Mouse (Mus musculus): ENCODE data around the gene Ect2l. TPM values are rescaled to one million over a fixed set of nuclear protein-coding genes. Genes with fewer than 3 reads are reported as not detected.

Ect2l gene
- polyA plus RNA-seq, 1 experiment: not detected

DNA sequence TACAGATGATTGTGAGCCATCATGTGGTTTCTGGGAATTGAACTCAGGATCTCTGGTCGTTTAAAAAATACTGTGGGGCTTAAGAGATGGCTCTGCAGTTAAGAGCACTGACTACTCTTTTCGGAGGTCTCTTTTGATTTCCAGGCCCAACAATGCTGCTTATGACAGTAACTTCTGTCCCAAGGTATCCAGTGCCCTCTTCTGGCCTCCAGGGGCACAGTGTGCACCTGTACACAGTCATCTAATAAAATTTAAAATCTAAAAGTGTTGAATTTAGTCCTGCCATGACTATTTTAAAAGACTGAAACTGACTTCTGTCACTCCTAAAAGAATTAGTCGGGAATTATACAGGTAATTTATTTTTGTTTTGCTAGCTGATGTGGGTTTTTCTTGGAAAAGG is 23.2 kb upstream of the Ect2l start:
- H3K4me1 ChIP-seq (ENCODE audit: control insufficient read depth, insufficient read depth, low read length): no peaks in the 10 kb centered on the region; the same call in 1 of the 2 replicates
- WGBS: 35% methylated on average over 3 of the region's 3 CpGs
- H3K36me3 ChIP-seq (ENCODE audit: control insufficient read depth, insufficient read depth, low read length): no peaks in the 10 kb centered on the region
- no peaks in the 10 kb centered on the region for H3K27me3 ChIP-seq (replicated peaks; ENCODE audit: control insufficient read depth, insufficient read depth, low read length)
- no peak for TF ChIP-seq POLR2A (IDR thresholded peaks at IDR 0.05; ENCODE audit: low read depth, low read length)
- 0 out of 2 replicates have a peak, but pooled peaks have one; percentile 30 for TF ChIP-seq CTCF (conservative IDR thresholded peaks at IDR 0.05; ENCODE audit: insufficient read depth, insufficient read length, low read depth, low read length)
- no peak for DNase-seq
- H3K4me3 ChIP-seq (ENCODE audit: insufficient read depth, low read depth, low read length): no peak overlapping the region
- no peak overlapping the region for H3K27ac ChIP-seq (ENCODE audit: insufficient read depth, low read depth, low read length)

DNA sequence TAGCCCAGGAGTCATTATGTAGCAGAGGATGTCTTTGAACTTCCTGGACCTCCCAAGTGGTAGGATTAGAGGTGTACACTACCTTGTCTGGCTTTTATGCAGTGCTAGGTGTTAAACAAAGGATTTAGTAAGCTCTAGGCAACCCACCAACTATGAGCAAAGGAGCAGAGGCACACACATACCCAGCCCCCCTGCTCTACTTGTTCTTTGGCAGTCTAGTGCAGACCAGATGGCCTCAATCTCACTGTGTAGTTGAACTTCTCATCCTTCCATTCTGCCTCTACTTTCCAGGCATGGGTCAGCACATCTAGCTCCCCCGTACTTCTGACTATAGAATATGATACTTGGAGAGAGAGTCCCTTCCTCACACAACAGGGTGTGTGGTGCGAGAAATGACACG is 13.7 kb upstream of the Ect2l start:
- DNase-seq: no peak
- H3K27me3 ChIP-seq (replicated peaks; ENCODE audit: control insufficient read depth, insufficient read depth, low read length): no peaks in the 10 kb centered on the region
- no peaks in the 10 kb centered on the region for H3K36me3 ChIP-seq (ENCODE audit: control insufficient read depth, insufficient read depth, low read length)
- H3K4me3 ChIP-seq (ENCODE audit: insufficient read depth, low read depth, low read length): no peak overlapping the region
- TF ChIP-seq CTCF (conservative IDR thresholded peaks at IDR 0.05; ENCODE audit: insufficient read depth, insufficient read length, low read depth, low read length): no peak
- no peak for TF ChIP-seq POLR2A (IDR thresholded peaks at IDR 0.05; ENCODE audit: low read depth, low read length)
- 82% methylated on average over 3 of the region's 3 CpGs for WGBS
- no peaks in the 10 kb centered on the region for H3K4me1 ChIP-seq (ENCODE audit: control insufficient read depth, insufficient read depth, low read length)
- H3K27ac ChIP-seq (ENCODE audit: insufficient read depth, low read depth, low read length): no peak overlapping the region

GRCm38 (mm10) chr10:18219351-18219750 is 8.7 kb upstream of the Ect2l start:
- no peak for TF ChIP-seq POLR2A (IDR thresholded peaks at IDR 0.05; ENCODE audit: low read depth, low read length)
- no peak for TF ChIP-seq CTCF (conservative IDR thresholded peaks at IDR 0.05; ENCODE audit: insufficient read depth, insufficient read length, low read depth, low read length)
- Histone ChIP-seq H3K27ac (ENCODE audit: insufficient read depth, low read depth, low read length) (no peak overlapping the region), H3K36me3 (ENCODE audit: control insufficient read depth, insufficient read depth, low read length) (no peaks in the 10 kb centered on the region; the same call in 1 of the 2 replicates), H3K27me3 (replicated peaks; ENCODE audit: control insufficient read depth, insufficient read depth, low read length) (no peaks in the 10 kb centered on the region), H3K4me1 (ENCODE audit: control insufficient read depth, insufficient read depth, low read length) (no peaks in the 10 kb centered on the region), H3K4me3 (ENCODE audit: insufficient read depth, low read depth, low read length) (no peak overlapping the region)
- DNase-seq: no peak
- WGBS: 74% methylated on average over 10 of the region's 10 CpGs

DNA sequence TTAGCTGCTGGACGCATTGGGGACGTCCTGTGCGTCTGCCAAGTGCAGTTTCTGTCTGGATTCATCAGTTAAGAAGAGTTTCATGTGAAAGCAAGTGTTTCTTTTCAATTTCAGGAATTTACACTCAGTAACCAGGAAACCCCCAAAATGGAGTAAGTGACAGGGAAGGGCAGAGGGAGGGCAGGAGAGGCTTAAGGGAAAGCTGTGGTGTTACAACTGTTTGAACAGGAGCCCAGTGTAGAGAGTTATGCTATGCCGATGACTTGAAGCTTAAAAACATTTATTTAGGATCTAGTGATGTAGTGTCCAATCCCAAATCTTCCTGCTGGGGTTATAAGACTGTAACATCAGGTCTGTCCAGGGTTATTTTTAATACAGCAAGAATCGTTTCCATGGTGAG is 3.4 kb upstream of the Ect2l start:
- TF ChIP-seq POLR2A (IDR thresholded peaks at IDR 0.05; ENCODE audit: low read depth, low read length): no peak
- no peak for TF ChIP-seq CTCF (conservative IDR thresholded peaks at IDR 0.05; ENCODE audit: insufficient read depth, insufficient read length, low read depth, low read length)
- WGBS: 82% methylated on average over 5 of the region's 5 CpGs
- H3K27ac ChIP-seq (ENCODE audit: insufficient read depth, low read depth, low read length): no peak overlapping the region
- H3K4me1 ChIP-seq (ENCODE audit: control insufficient read depth, insufficient read depth, low read length): no peaks in the 10 kb centered on the region
- no peaks in the 10 kb centered on the region; the same call in 1 of the 2 replicates for H3K36me3 ChIP-seq (ENCODE audit: control insufficient read depth, insufficient read depth, low read length)
- no peaks in the 10 kb centered on the region for H3K27me3 ChIP-seq (replicated peaks; ENCODE audit: control insufficient read depth, insufficient read depth, low read length)
- no peak overlapping the region for H3K4me3 ChIP-seq (ENCODE audit: insufficient read depth, low read depth, low read length)
- DNase-seq: no peak

DNA sequence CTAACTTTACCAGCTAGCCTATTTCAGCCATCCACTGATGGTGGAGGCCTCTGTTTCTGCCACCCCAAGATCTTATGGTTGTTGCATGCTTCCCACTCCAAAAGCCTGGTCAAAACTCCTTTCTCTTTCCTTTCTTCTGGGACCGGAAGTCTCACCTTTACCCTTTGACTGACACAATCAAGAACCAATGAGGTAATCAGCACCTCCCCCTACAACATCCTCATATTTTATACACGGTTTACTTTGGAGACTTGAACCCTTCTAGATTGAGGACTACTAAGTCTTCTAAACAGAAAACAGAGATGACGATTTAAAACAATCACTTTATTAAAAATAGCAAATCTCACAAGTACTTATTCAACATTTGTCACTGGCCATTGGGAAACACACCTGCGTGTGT is 2.7 kb upstream of the Ect2l start:
- no peak for DNase-seq
- TF ChIP-seq CTCF (conservative IDR thresholded peaks at IDR 0.05; ENCODE audit: insufficient read depth, insufficient read length, low read depth, low read length) (no peak), POLR2A (IDR thresholded peaks at IDR 0.05; ENCODE audit: low read depth, low read length) (no peak)
- no peaks in the 10 kb centered on the region for H3K4me1 ChIP-seq (ENCODE audit: control insufficient read depth, insufficient read depth, low read length)
- no peaks in the 10 kb centered on the region; the same call in 1 of the 2 replicates for H3K36me3 ChIP-seq (ENCODE audit: control insufficient read depth, insufficient read depth, low read length)
- H3K27ac ChIP-seq (ENCODE audit: insufficient read depth, low read depth, low read length): no peak overlapping the region
- no peak overlapping the region for H3K4me3 ChIP-seq (ENCODE audit: insufficient read depth, low read depth, low read length)
- H3K27me3 ChIP-seq (replicated peaks; ENCODE audit: control insufficient read depth, insufficient read depth, low read length): no peaks in the 10 kb centered on the region
- 78% methylated on average over 4 of the region's 4 CpGs for WGBS

DNA sequence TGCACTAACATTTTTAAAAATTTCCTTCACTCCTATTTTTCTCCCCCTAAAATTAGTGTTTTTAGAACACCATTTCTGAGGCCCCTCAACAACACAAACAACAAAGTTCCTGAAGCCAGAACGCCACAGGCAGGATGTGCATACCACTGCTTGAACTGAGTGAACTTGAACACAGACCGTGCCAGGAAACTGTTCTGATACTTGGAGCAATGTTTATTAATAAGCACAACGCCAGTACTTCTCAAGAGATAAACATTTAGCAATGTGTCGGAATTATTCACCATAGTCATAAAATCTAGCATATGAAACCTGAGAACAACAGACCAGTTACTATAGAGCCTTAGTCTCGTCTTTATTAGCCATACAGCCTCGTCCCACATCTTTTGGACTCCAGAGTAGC is 571 bp downstream of the Ect2l start:
- no peaks in the 10 kb centered on the region for H3K27me3 ChIP-seq (replicated peaks; ENCODE audit: control insufficient read depth, insufficient read depth, low read length)
- H3K4me3 ChIP-seq (ENCODE audit: insufficient read depth, low read depth, low read length): no peak overlapping the region
- H3K4me1 ChIP-seq (ENCODE audit: control insufficient read depth, insufficient read depth, low read length): no peaks in the 10 kb centered on the region
- no peaks in the 10 kb centered on the region for H3K36me3 ChIP-seq (ENCODE audit: control insufficient read depth, insufficient read depth, low read length)
- DNase-seq: no peak
- TF ChIP-seq CTCF (conservative IDR thresholded peaks at IDR 0.05; ENCODE audit: insufficient read depth, insufficient read length, low read depth, low read length): no peak
- no peak for TF ChIP-seq POLR2A (IDR thresholded peaks at IDR 0.05; ENCODE audit: low read depth, low read length)
- H3K27ac ChIP-seq (ENCODE audit: insufficient read depth, low read depth, low read length): no peak overlapping the region
- WGBS: 50% methylated on average over 6 of the region's 6 CpGs

DNA sequence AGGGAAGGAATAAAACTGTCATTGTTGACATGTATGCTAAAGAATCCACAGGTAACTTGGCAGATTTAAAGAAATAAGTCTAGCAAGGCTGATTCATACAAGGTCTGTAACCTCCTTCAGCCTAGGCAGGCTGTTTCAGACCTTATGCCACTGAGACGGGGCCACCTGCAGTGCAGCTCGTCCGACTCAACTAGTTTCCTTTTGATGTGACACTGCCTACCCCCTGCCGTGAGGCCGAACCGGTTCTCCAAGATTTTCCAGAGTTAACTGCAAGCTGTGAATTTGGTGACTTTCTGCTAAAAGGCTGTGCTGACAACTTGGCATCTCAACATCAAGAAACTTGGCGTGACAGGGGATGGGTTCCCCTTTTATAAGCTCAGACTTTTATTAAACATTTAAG is 6.6 kb downstream of the Ect2l start:
- no peak overlapping the region for H3K4me3 ChIP-seq (ENCODE audit: insufficient read depth, low read depth, low read length)
- no peaks in the 10 kb centered on the region for H3K4me1 ChIP-seq (ENCODE audit: control insufficient read depth, insufficient read depth, low read length)
- WGBS: 37% methylated on average over 7 of the region's 7 CpGs
- no peaks in the 10 kb centered on the region for H3K36me3 ChIP-seq (ENCODE audit: control insufficient read depth, insufficient read depth, low read length)
- H3K27ac ChIP-seq (ENCODE audit: insufficient read depth, low read depth, low read length): no peak overlapping the region
- no peaks in the 10 kb centered on the region for H3K27me3 ChIP-seq (replicated peaks; ENCODE audit: control insufficient read depth, insufficient read depth, low read length)
- TF ChIP-seq POLR2A (IDR thresholded peaks at IDR 0.05; ENCODE audit: low read depth, low read length) (no peak), CTCF (conservative IDR thresholded peaks at IDR 0.05; ENCODE audit: insufficient read depth, insufficient read length, low read depth, low read length) (no peak)
- peak; percentile 20 for DNase-seq

Data from kidney, adult 2 months (tissue).